Mouse (Mus musculus) myocyte (in vitro differentiated cells): ENCODE measurements around the gene Unkl. TPM values are rescaled to one million over a fixed set of nuclear protein-coding genes. Genes with fewer than 3 reads are reported as not detected.
"Not testable (repeated sequence)": the region's sequence is repeated elsewhere in the genome, so short reads cannot be mapped to it uniquely, and the experiment has no call there.

Source experiments
- H3K27me3 ChIP-seq: one replicate; pipeline ENCODE4 v1.6.1; 2011; ENCODE audit not compliant: control insufficient read depth, insufficient read depth, insufficient read length
- H3K36me3 ChIP-seq: one replicate; pipeline ENCODE4 v1.6.1; 2011; ENCODE audit not compliant: control insufficient read depth, insufficient read depth
- H3K4me2 ChIP-seq: one replicate; pipeline ENCODE4 v1.6.1; 2011; ENCODE audit warnings: low read depth, control low read depth
- H3K4me3 ChIP-seq: one replicate; pipeline ENCODE4 v1.5.1; 2011; ENCODE audit warnings: mild to moderate bottlenecking, control low read depth, moderate library complexity
- H3K79me2 ChIP-seq: one replicate; pipeline ENCODE4 v1.6.1; 2011; ENCODE audit not compliant: control insufficient read depth, insufficient read depth
- H3ac ChIP-seq: one replicate; pipeline ENCODE4 v1.6.1; 2011; ENCODE audit not compliant: control insufficient read depth, insufficient read length
- CEBPB ChIP-seq: IDR thresholded peaks from 2 replicates; pipeline ENCODE4 v1.6.1; 2011; ENCODE audit warnings: mild to moderate bottlenecking, moderate library complexity; ENCODE audit not compliant: poor library complexity, insufficient read depth, severe bottlenecking
- E2F4 ChIP-seq: IDR thresholded peaks from one replicate; pipeline ENCODE4 v1.6.1; 2011; ENCODE audit warnings: mild to moderate bottlenecking, control low read depth, moderate library complexity; ENCODE audit not compliant: insufficient read depth
- MAX ChIP-seq: IDR thresholded peaks from one replicate; pipeline ENCODE4 v1.6.1; 2011; ENCODE audit warnings: low read depth, mild to moderate bottlenecking, control low read depth
- MYOD1 ChIP-seq, 3 experiments: IDR thresholded peaks; one replicate each; pipeline ENCODE4 v1.6.1; 2011; ENCODE audit warnings: control low read depth in 2 of 3, low read depth in 2 of 3, mild to moderate bottlenecking in 2 of 3, moderate library complexity in 1 of 3; ENCODE audit not compliant: insufficient read length in 2 of 3, control insufficient read depth in 1 of 3
- MYOG ChIP-seq, 3 experiments: IDR thresholded peaks; one replicate each; pipeline ENCODE4 v1.6.1; 2011; ENCODE audit warnings: control low read depth in 2 of 3, low read depth in 2 of 3, mild to moderate bottlenecking in 2 of 3; ENCODE audit not compliant: insufficient read length in 2 of 3, control insufficient read depth in 1 of 3, insufficient read depth in 1 of 3
- POLR2A ChIP-seq: IDR thresholded peaks from one replicate; pipeline ENCODE4 v1.6.1; 2011; ENCODE audit warnings: low read depth, mild to moderate bottlenecking, control low read depth, moderate library complexity; ENCODE audit not compliant: insufficient read length
- POLR2AphosphoS2 ChIP-seq: IDR thresholded peaks from one replicate; pipeline ENCODE4 v1.6.1; 2011; ENCODE audit warnings: low read depth, control low read depth; ENCODE audit not compliant: insufficient read length
- REST ChIP-seq: IDR thresholded peaks from one replicate; pipeline ENCODE4 v1.6.1; 2011; ENCODE audit warnings: mild to moderate bottlenecking, control low read depth, moderate library complexity; ENCODE audit not compliant: insufficient read depth, insufficient read length
- SRF ChIP-seq: IDR thresholded peaks from one replicate; pipeline ENCODE4 v1.6.1; 2011; ENCODE audit warnings: low read depth; ENCODE audit not compliant: control insufficient read depth, insufficient read length
- TCF12 ChIP-seq: IDR thresholded peaks from one replicate; pipeline ENCODE4 v1.6.1; 2011; ENCODE audit warnings: mild to moderate bottlenecking, control low read depth; ENCODE audit not compliant: poor library complexity, insufficient read depth, severe bottlenecking
- TCF3 ChIP-seq: IDR thresholded peaks from one replicate; pipeline ENCODE4 v1.6.1; 2011; ENCODE audit warnings: low read depth, control low read depth; ENCODE audit not compliant: insufficient read length
- USF1 ChIP-seq: IDR thresholded peaks from one replicate; pipeline ENCODE4 v1.6.1; 2011; ENCODE audit warnings: low read depth, mild to moderate bottlenecking, control low read depth, moderate library complexity
- polyA plus RNA-seq: library from polyadenylated mRNA; unstranded; fragments of >200 nt; fragmentation: generic; extraction: Trizol; gene quantifications from one replicate; pipeline ENCODE4 v1.2.1, GENCODE M21; 2012; ENCODE audit warnings: missing spikeins

Unkl gene
- polyA plus RNA-seq, 1 experiment = 1.9 TPM

GRCm38 (mm10) chr17:25218967-25219366 lies 30.8 kb downstream of the Unkl start:
- H3K79me2 ChIP-seq = no peaks in the 10 kb centered on the region
- H3K36me3 ChIP-seq = no peaks in the 10 kb centered on the region
- TF ChIP-seq POLR2A = no peak
- no peak for TF ChIP-seq SRF
- no peak for TF ChIP-seq E2F4
- TF ChIP-seq TCF3 = no peak
- no peak for TF ChIP-seq MYOG (IDR thresholded peaks at IDR 0.05; ENCODE audit: control insufficient read depth in 1 of 3, insufficient read depth in 1 of 3, insufficient read length in 2 of 3, low read depth in 2 of 3)
- no peak for TF ChIP-seq MYOD1 (IDR thresholded peaks at IDR 0.05; ENCODE audit: control insufficient read depth in 1 of 3, insufficient read length in 2 of 3, low read depth in 2 of 3)
- no peak for TF ChIP-seq REST
- no peak for TF ChIP-seq POLR2AphosphoS2
- TF ChIP-seq CEBPB = no peak
- no peak overlapping the region for H3K4me2 ChIP-seq
- no peak overlapping the region for H3K4me3 ChIP-seq
- H3K27me3 ChIP-seq = no peaks in the 10 kb centered on the region
- no peak overlapping the region for H3ac ChIP-seq

GRCm38 (mm10) chr17:25219492-25220295 lies 31.5 kb downstream of the Unkl start:
- no peak for TF ChIP-seq POLR2A
- TF ChIP-seq TCF12 = no peak
- TF ChIP-seq POLR2AphosphoS2 = no peak
- TF ChIP-seq TCF3 = no peak
- no peak for TF ChIP-seq E2F4
- no peak for TF ChIP-seq USF1
- no peak for TF ChIP-seq REST
- no peak for TF ChIP-seq MYOG (IDR thresholded peaks at IDR 0.05; ENCODE audit: control insufficient read depth in 1 of 3, insufficient read depth in 1 of 3, insufficient read length in 2 of 3, low read depth in 2 of 3)
- no peak for TF ChIP-seq MAX
- no peak for TF ChIP-seq CEBPB
- TF ChIP-seq SRF = no peak
- no peak for TF ChIP-seq MYOD1 (IDR thresholded peaks at IDR 0.05; ENCODE audit: control insufficient read depth in 1 of 3, insufficient read length in 2 of 3, low read depth in 2 of 3)
- no peak overlapping the region for H3ac ChIP-seq
- no peaks in the 10 kb centered on the region for H3K27me3 ChIP-seq
- H3K36me3 ChIP-seq = no peaks in the 10 kb centered on the region
- no peak overlapping the region for H3K4me3 ChIP-seq
- no peaks in the 10 kb centered on the region for H3K79me2 ChIP-seq
- H3K4me2 ChIP-seq = no peak overlapping the region

GRCm38 (mm10) chr17:25220746-25221145 lies 32.5 kb downstream of the Unkl start:
- no peaks in the 10 kb centered on the region for H3K36me3 ChIP-seq
- no peak overlapping the region for H3ac ChIP-seq
- no peak overlapping the region for H3K4me2 ChIP-seq
- no peaks in the 10 kb centered on the region for H3K79me2 ChIP-seq
- TF ChIP-seq MAX (no peak), TCF12 (no peak), MYOG (IDR thresholded peaks at IDR 0.05; ENCODE audit: control insufficient read depth in 1 of 3, insufficient read depth in 1 of 3, insufficient read length in 2 of 3, low read depth in 2 of 3) (no peak), SRF (no peak), E2F4 (no peak), MYOD1 (IDR thresholded peaks at IDR 0.05; ENCODE audit: control insufficient read depth in 1 of 3, insufficient read length in 2 of 3, low read depth in 2 of 3) (no peak), POLR2AphosphoS2 (no peak), TCF3 (no peak), CEBPB (no peak), REST (no peak), USF1 (no peak), POLR2A (no peak)
- no peaks in the 10 kb centered on the region for H3K27me3 ChIP-seq
- H3K4me3 ChIP-seq = no peak overlapping the region

- H3ac ChIP-seq = no peak overlapping the region
- TF ChIP-seq POLR2A = no peak
- TF ChIP-seq SRF = no peak
- no peak for TF ChIP-seq CEBPB
- no peaks in the 10 kb centered on the region for H3K36me3 ChIP-seq
Observed at GRCm38 (mm10) chr17:25221821-25222503, 33.8 kb downstream of the Unkl start.

GRCm38 (mm10) chr17:25222504-25222940 lies 34.3 kb downstream of the Unkl start:
- not testable (repeated sequence) for H3K4me3 ChIP-seq

More at GRCm38 (mm10) chr17:25221821-25222503, 33.8 kb downstream of the Unkl start:
- Histone ChIP-seq H3K79me2 (no peaks in the 10 kb centered on the region), H3K4me2 (no peak overlapping the region), H3K27me3 (no peaks in the 10 kb centered on the region), H3K4me3 (no peak overlapping the region)

More at GRCm38 (mm10) chr17:25222504-25222940, 34.3 kb downstream of the Unkl start:
- H3ac ChIP-seq, H3K79me2 ChIP-seq, H3K4me2 ChIP-seq, H3K27me3 ChIP-seq, H3K36me3 ChIP-seq: not testable (repeated sequence)
